8 mouse cellular contexts compared by ENCODE assay signal in genomic region chr14:21052112-21052780, GRCm38 (mm10). TPM values are rescaled to one million over a fixed set of nuclear protein-coding genes. Genes with fewer than 3 reads are reported as not detected.
DNase-seq lines count a peak whose midpoint lies in the region; ATAC-seq lines count a peak whose summit lies in the region.

Gene Ap3m1 (minus strand): TSS chr14:21052508.
Gene Adk (plus strand): TSS chr14:21052574.

- ATAC-seq in megakaryocyte progenitor cell, adult 5-6 weeks (replicated peaks; ENCODE audit: poor library complexity) = peak; percentile 88

- DNase-seq in adipocyte (ENCODE audit: low spot score) = peak; percentile 90
- DNase-seq in embryo, embryonic 10 days (ENCODE audit: low spot score) = peak; percentile 95
- DNase-seq in gastrocnemius, postnatal 10 days = peak; percentile 95
- DNase-seq in induced T-regulatory cell, adult 2 months (ENCODE audit: low read depth) = peak; percentile 98
- DNase-seq in left cerebral cortex, adult 9 months (ENCODE audit: low spot score in 2 of 2) = peak; percentile 83 to 93
- DNase-seq in right cerebral cortex, postnatal 14 days = peak; percentile 90
- peak; percentile 92 to 94 for DNase-seq in urinary bladder, postnatal 36 days (ENCODE audit: low spot score in 2 of 2)

RNA-seq across cellular contexts. Expression of gene Ap3m1, which starts in this region (rescaled TPM):
- 10 to 100 TPM; 48.1 to 51.5 TPM for total RNA-seq in gastrocnemius, postnatal 10 days (2021)
- 56.9 and 71.1 TPM in 2 replicates for total RNA-seq in megakaryocyte progenitor cell, adult 5-6 weeks (2015)
- 60.1 and 71.0 TPM in 2 replicates for total RNA-seq in megakaryocyte progenitor cell, adult 5-6 weeks (2017)

RNA-seq across cellular contexts. Expression of gene Adk, which starts in this region (rescaled TPM):
- total RNA-seq in gastrocnemius, postnatal 10 days (2021) = 10 to 100 TPM; 85.9 to 86.1 TPM
- 100 and 106 TPM in 2 replicates for total RNA-seq in megakaryocyte progenitor cell, adult 5-6 weeks (2015)
- 104 and 129 TPM in 2 replicates for total RNA-seq in megakaryocyte progenitor cell, adult 5-6 weeks (2017)

Comparison
In these comparisons a context has a peak if more than half of its experiments do, and no peak if none do; other contexts are left out.
1. Peak in every context shown above with its lines: DNase-seq and ATAC-seq.